Comparison of ENCODE assay signal across 8 mouse cellular contexts in the genomic region with DNA sequence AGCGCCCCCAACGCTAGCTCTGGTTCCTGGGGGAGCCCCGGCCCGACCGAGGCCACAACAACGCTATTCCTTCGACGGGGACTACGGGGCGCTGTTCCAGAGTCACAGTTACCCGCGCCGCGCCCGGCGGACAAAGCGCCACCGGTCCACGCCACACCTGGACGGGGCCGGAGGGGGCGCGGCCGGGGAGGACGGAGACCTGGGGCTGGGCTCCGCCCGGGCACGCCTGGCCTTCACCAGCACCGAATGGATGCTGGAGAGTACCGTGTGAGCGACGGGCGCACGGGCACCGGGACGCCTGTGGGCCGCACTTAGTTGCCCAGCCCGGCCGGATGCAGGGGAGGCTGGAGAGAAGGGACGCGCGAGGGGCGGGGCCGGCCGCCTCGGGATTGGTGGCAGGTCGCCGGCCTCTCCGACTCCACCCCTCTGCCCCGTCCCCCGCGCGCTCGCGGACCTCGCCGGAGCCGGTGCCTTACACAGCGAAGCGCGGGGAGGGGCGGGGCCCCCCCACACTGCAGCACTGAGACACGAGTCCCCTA. TPM values are rescaled to one million over a fixed set of nuclear protein-coding genes. Genes with fewer than 3 reads are reported as not detected.
DNase-seq lines count a peak whose midpoint lies in the region; ATAC-seq lines count a peak whose summit lies in the region.

No protein-coding gene starts in this region.

- 0 out of 2 replicates have a peak, but pooled peaks cover 4% of the 10 kb centered on the region for H3K27me3 ChIP-seq in embryonic facial prominence, embryonic 11.5 days (ENCODE audit: control insufficient read depth, insufficient read depth, low read length)
- peaks cover 39% of the 10 kb centered on the region for H3K27me3 ChIP-seq in limb, embryonic 10.5 days (ENCODE audit: low read depth, poor library complexity, severe bottlenecking)

- no peaks in the 10 kb centered on the region for H3K9me3 ChIP-seq in embryonic facial prominence, embryonic 11.5 days (replicated peaks; ENCODE audit: control insufficient read depth, low read length)
- H3K9me3 ChIP-seq in limb, embryonic 10.5 days (replicated peaks), result no peaks in the 10 kb centered on the region

- no peak overlapping the region for H3K27ac ChIP-seq in embryonic facial prominence, embryonic 11.5 days (replicated peaks; ENCODE audit: low read depth, low read length)
- peak overlapping the region; percentile 91 for H3K27ac ChIP-seq in limb, embryonic 10.5 days

- peak overlapping the region; percentile 48 for H3K4me3 ChIP-seq in embryonic facial prominence, embryonic 11.5 days (ENCODE audit: low read depth, low read length)
- H3K4me3 ChIP-seq in limb, embryonic 10.5 days, result peak overlapping the region; percentile 70

- H3K9ac ChIP-seq in embryonic facial prominence, embryonic 11.5 days (replicated peaks; ENCODE audit: low read length), result peak overlapping the region; percentile 78

- H3K36me3 ChIP-seq in embryonic facial prominence, embryonic 11.5 days (replicated peaks; ENCODE audit: control insufficient read depth, insufficient read depth, low read depth, low read length), result peaks cover 2% of the 10 kb centered on the region; the same call in 1 of the 2 replicates
- peaks cover 26% of the 10 kb centered on the region for H3K36me3 ChIP-seq in limb, embryonic 10.5 days

- H3K4me2 ChIP-seq in embryonic facial prominence, embryonic 11.5 days (ENCODE audit: low read depth, low read length), result peak overlapping the region; percentile 89

- peak; percentile 33 for DNase-seq in ovary, adult 18-20 months (ENCODE audit: low spot score)
- DNase-seq in ovary, postnatal 10 days (ENCODE audit: low spot score), result no peak
- DNase-seq in embryonic facial prominence, embryonic 11.5 days (ENCODE audit: low spot score), result peak; percentile 73
- peak; percentile 63 for DNase-seq in heart, postnatal 4 days
- peak; percentile 87 for DNase-seq in limb, embryonic 10.5 days (ENCODE audit: low spot score)
- DNase-seq in urinary bladder, postnatal 25 days (ENCODE audit: low spot score), result peak; percentile 53
- DNase-seq in layer of hippocampus, adult 8-10 months (ENCODE audit: low spot score in 2 of 2), result no peak

- peak; percentile 55 for ATAC-seq in embryonic facial prominence, embryonic 11.5 days (replicated peaks; ENCODE audit: insufficient number of reproducible peaks, low FRiP score, low TSS enrichment, low read depth)
- ATAC-seq in megakaryocyte-erythroid progenitor cell, adult 5-6 weeks (replicated peaks; ENCODE audit: low FRiP score, low TSS enrichment, poor library complexity, severe bottlenecking), result peak; percentile 59

- under 1% methylated on average over 44 of the region's 63 CpGs for WGBS in embryonic facial prominence, embryonic 11.5 days
- WGBS in limb, embryonic 10.5 days, result under 1% methylated on average over 59 of the region's 63 CpGs

- H3K4me1 ChIP-seq in embryonic facial prominence, embryonic 11.5 days (ENCODE audit: control insufficient read depth, insufficient read depth, low read length), result peaks cover 4% of the 10 kb centered on the region; the same call in 1 of the 2 replicates
- peaks cover 14% of the 10 kb centered on the region for H3K4me1 ChIP-seq in limb, embryonic 10.5 days

RNA-seq across cellular contexts. Expression of a gene that starts 15.5 kb away (rescaled TPM):
- polyA plus RNA-seq in embryonic facial prominence, embryonic 11.5 days (2014; fragmentation: Nextera tagmentation; extraction: Ambion mirVana), result 4.4 and 5.7 TPM in 2 replicates
- 1 to 10 TPM; 2.5 to 3.3 TPM for total RNA-seq in heart, postnatal 4 days (2021)
- polyA plus RNA-seq in limb, embryonic 10.5 days (2016; fragmentation: Nextera tagmentation; extraction: Ambion mirVana), result 4.1 and 5.0 TPM in 2 replicates
- total RNA-seq in megakaryocyte-erythroid progenitor cell, adult 5-6 weeks (2014; fragmentation: Nextera tagmentation), result 0.44 and 0.82 TPM in 2 replicates
- 0.08 and 0.09 TPM in 2 replicates for total RNA-seq in megakaryocyte-erythroid progenitor cell, adult 5-6 weeks (2017)
- total RNA-seq in layer of hippocampus, adult 8-10 months (2022), result 10 to 100 TPM; 68.2 to 77.3 (median 71.5) TPM

RNA-seq across cellular contexts. Expression of a gene that starts 30.0 kb away (rescaled TPM):
- 8.3 and 8.9 TPM in 2 replicates for polyA plus RNA-seq in embryonic facial prominence, embryonic 11.5 days (2014; fragmentation: Nextera tagmentation; extraction: Ambion mirVana)
- total RNA-seq in heart, postnatal 4 days (2021), result 1 to 10 TPM; 7.1 to 7.5 TPM
- polyA plus RNA-seq in limb, embryonic 10.5 days (2016; fragmentation: Nextera tagmentation; extraction: Ambion mirVana), result 6.8 and 7.7 TPM in 2 replicates
- total RNA-seq in megakaryocyte-erythroid progenitor cell, adult 5-6 weeks (2014; fragmentation: Nextera tagmentation), result 79.4 and 81.5 TPM in 2 replicates
- total RNA-seq in megakaryocyte-erythroid progenitor cell, adult 5-6 weeks (2017), result 179 and 328 TPM in 2 replicates
- total RNA-seq in layer of hippocampus, adult 8-10 months (2022), result 1 to 10 TPM; 1.6 to 5.2 (median 3.2) TPM

RNA-seq across cellular contexts. Expression of a gene that starts 43.0 kb away (rescaled TPM):
- polyA plus RNA-seq in embryonic facial prominence, embryonic 11.5 days (2014; fragmentation: Nextera tagmentation; extraction: Ambion mirVana), result not detected in 2 replicates
- total RNA-seq in heart, postnatal 4 days (2021), result not detected
- not detected in 2 replicates for polyA plus RNA-seq in limb, embryonic 10.5 days (2016; fragmentation: Nextera tagmentation; extraction: Ambion mirVana)
- not detected in 2 replicates for total RNA-seq in megakaryocyte-erythroid progenitor cell, adult 5-6 weeks (2014; fragmentation: Nextera tagmentation)
- total RNA-seq in megakaryocyte-erythroid progenitor cell, adult 5-6 weeks (2017), result not detected in 2 replicates
- not detected for total RNA-seq in layer of hippocampus, adult 8-10 months (2022)

RNA-seq across cellular contexts. Expression of a gene that starts 55.4 kb away (rescaled TPM):
- not detected in 2 replicates for polyA plus RNA-seq in embryonic facial prominence, embryonic 11.5 days (2014; fragmentation: Nextera tagmentation; extraction: Ambion mirVana)
- not detected for total RNA-seq in heart, postnatal 4 days (2021)
- not detected in 2 replicates for polyA plus RNA-seq in limb, embryonic 10.5 days (2016; fragmentation: Nextera tagmentation; extraction: Ambion mirVana)
- not detected in 2 replicates for total RNA-seq in megakaryocyte-erythroid progenitor cell, adult 5-6 weeks (2014; fragmentation: Nextera tagmentation)
- not detected in 2 replicates for total RNA-seq in megakaryocyte-erythroid progenitor cell, adult 5-6 weeks (2017)
- not detected for total RNA-seq in layer of hippocampus, adult 8-10 months (2022)

Comparison
In these comparisons a context has a peak if more than half of its experiments do, and no peak if none do; other contexts are left out.
1. DNase-seq: peak in ovary, adult 18-20 months (single experiment), embryonic facial prominence, embryonic 11.5 days (single experiment), heart, postnatal 4 days (single experiment), limb, embryonic 10.5 days (single experiment) and urinary bladder, postnatal 25 days (single experiment); none in ovary, postnatal 10 days (single experiment) and layer of hippocampus, adult 8-10 months (0 of 2).
2. RNA of a gene that starts 15.5 kb away (total RNA-seq): 68.2 to 77.3 TPM in layer of hippocampus, adult 8-10 months; 2.5 to 3.3 TPM in heart, postnatal 4 days and 0.08 to 0.82 TPM in megakaryocyte-erythroid progenitor cell, adult 5-6 weeks; every median in the first group is over 10 times any median in the second.
3. RNA of a gene that starts 30.0 kb away (total RNA-seq): 79.4 to 328 TPM in megakaryocyte-erythroid progenitor cell, adult 5-6 weeks; 7.1 to 7.5 TPM in heart, postnatal 4 days and 1.6 to 5.2 TPM in layer of hippocampus, adult 8-10 months; every median in the first group is over 4 times any median in the second.